Mouse (Mus musculus) stomach, postnatal 0 days (tissue): ENCODE measurements at regions not wholly inside any gene's neighbourhood (a gene's known extent, or its start where the extent isn't known, plus 50 kb on each side); places are given as distances from the start of the nearest gene placed in this dataset.

Experiments
- CTCF ChIP-seq: IDR thresholded peaks from 2 replicates; pipeline ENCODE4 v1.5.1; 2016; ENCODE audit warnings: antibody characterized with exemption, low read depth, mild to moderate bottlenecking, moderate library complexity
- EP300 ChIP-seq: optimal IDR thresholded peaks from 2 replicates; pipeline ENCODE3; 2016; ENCODE audit warnings: antibody characterized with exemption

- TF ChIP-seq EP300 (no peak), CTCF (no peak)
These were observed 188.3 kb upstream of the Sulf2 start for GRCm38 (mm10) chr2:166343551-166344340.
